Mouse (Mus musculus): Measurements from ENCODE around the gene Tmem102.

The Tmem102 gene

GRCm38 (mm10) chr11:69787306-69787705 lies 18.1 kb downstream of the Tmem102 start:
- no peak for DNase-seq

- DNase-seq, result peak; percentile 45 to 53
Measured at GRCm38 (mm10) chr11:69784793-69785272, 20.6 kb downstream of the Tmem102 start.

GRCm38 (mm10) chr11:69781828-69782227 lies 23.6 kb downstream of the Tmem102 start:
- DNase-seq, result no peak

- no peak for DNase-seq
Measured at GRCm38 (mm10) chr11:69778985-69779384, 26.4 kb downstream of the Tmem102 start.

GRCm38 (mm10) chr11:69778258-69778982 lies 27.0 kb downstream of the Tmem102 start:
- DNase-seq, result peak; percentile 64 to 69

GRCm38 (mm10) chr11:69777504-69778257 lies 27.7 kb downstream of the Tmem102 start:
- peak; percentile 64 to 76 for DNase-seq

GRCm38 (mm10) chr11:69776488-69776887 lies 28.9 kb downstream of the Tmem102 start:
- DNase-seq, result no peak

GRCm38 (mm10) chr11:69775716-69776115 lies 29.7 kb downstream of the Tmem102 start:
- DNase-seq, result peak in 1 of 2 experiments; percentile 45

GRCm38 (mm10) chr11:69774961-69775360 lies 30.5 kb downstream of the Tmem102 start:
- DNase-seq, result no peak

GRCm38 (mm10) chr11:69767625-69767909 lies 37.9 kb downstream of the Tmem102 start:
- DNase-seq, result peak in 1 of 2 experiments; percentile 38

GRCm38 (mm10) chr11:69766872-69767624 lies 38.4 kb downstream of the Tmem102 start:
- peak in 1 of 2 experiments; percentile 28 for DNase-seq

- peak; percentile 79 to 85 for DNase-seq
Measured at GRCm38 (mm10) chr11:69766126-69766609, 39.3 kb downstream of the Tmem102 start.

GRCm38 (mm10) chr11:69765221-69766125 lies 40.0 kb downstream of the Tmem102 start, which contains the start of gene Zbtb4:
Gene Zbtb4 (plus strand): TSS chr11:69765912.
- DNase-seq, result peak; percentile 66 to 78

- peak in 1 of 2 experiments; percentile 47 for DNase-seq
Measured at GRCm38 (mm10) chr11:69763551-69763950, 41.9 kb downstream of the Tmem102 start.

GRCm38 (mm10) chr11:69761868-69762267 lies 43.6 kb downstream of the Tmem102 start, which contains the start of gene Slc35g3:
Gene Slc35g3 (minus strand): TSS chr11:69761968.
- no peak for DNase-seq

- DNase-seq, result no peak
Measured at GRCm38 (mm10) chr11:69760901-69761200, 44.6 kb downstream of the Tmem102 start.

GRCm38 (mm10) chr11:69760160-69760900 lies 45.1 kb downstream of the Tmem102 start:
- no peak for DNase-seq

GRCm38 (mm10) chr11:69758971-69759721 lies 46.3 kb downstream of the Tmem102 start:
- DNase-seq, result peak; percentile 86 to 93

GRCm38 (mm10) chr11:69758478-69758970 lies 46.9 kb downstream of the Tmem102 start, which contains the start of gene Polr2a:
Gene Polr2a (minus strand): TSS chr11:69758637.
- DNase-seq, result peak; percentile 97 to 99

- DNase-seq, result peak; percentile 97 to 99
Measured at GRCm38 (mm10) chr11:69758090-69758456, 47.4 kb downstream of the Tmem102 start.

Measured in kidney, postnatal 4 days (tissue).